Mouse (Mus musculus) C2C12 (cell line): Measurements from ENCODE around the gene Exoc4.

ENCODE experiments used
- CEBPB ChIP-seq: IDR thresholded peaks from one replicate; pipeline ENCODE4 v1.6.1; 2011; ENCODE audit warnings: low read depth, mild to moderate bottlenecking, control low read depth, moderate library complexity
- CTCF ChIP-seq: IDR thresholded peaks from one replicate; pipeline ENCODE4 v1.5.1; 2011; ENCODE audit not compliant: control insufficient read depth, insufficient read depth, insufficient read length
- FOSL1 ChIP-seq: IDR thresholded peaks from one replicate; pipeline ENCODE4 v1.8.0; 2011; ENCODE audit warnings: mild to moderate bottlenecking, low read length; ENCODE audit not compliant: poor library complexity, insufficient read depth, severe bottlenecking
- MAX ChIP-seq: IDR thresholded peaks from one replicate; pipeline ENCODE4 v1.6.1; 2011; ENCODE audit warnings: mild to moderate bottlenecking, control low read depth
- MYOD1 ChIP-seq: IDR thresholded peaks from one replicate; pipeline ENCODE4 v1.6.1; 2011; ENCODE audit warnings: low read depth; ENCODE audit not compliant: control insufficient read depth, insufficient read length
- MYOG ChIP-seq: IDR thresholded peaks from one replicate; pipeline ENCODE4 v1.6.1; 2011; ENCODE audit not compliant: control insufficient read depth, insufficient read length; ENCODE audit errors: extremely low read depth
- USF1 ChIP-seq: IDR thresholded peaks from one replicate; pipeline ENCODE4 v1.6.1; 2011; ENCODE audit warnings: low read depth, mild to moderate bottlenecking, control low read depth, moderate library complexity

- TF ChIP-seq CTCF (no peak), MAX (no peak), MYOD1 (no peak), MYOG (no peak), USF1 (no peak), FOSL1 (no peak), CEBPB (no peak)
Observed at GRCm38 (mm10) chr6:33516798-33517197, 267.9 kb downstream of the Exoc4 start.
